Mouse (Mus musculus): ENCODE measurements at regions not wholly inside any gene's neighbourhood (a gene's known extent, or its start where the extent isn't known, plus 50 kb on each side); places are given as distances from the start of the nearest gene placed in this dataset.

- DNase-seq (ENCODE audit: low spot score in 2 of 2), result no peak
Measured at GRCm38 (mm10) chr17:44336842-44337241, 148.5 kb downstream of the Clic5 start.

- DNase-seq (ENCODE audit: low spot score in 2 of 2), result no peak
Measured at GRCm38 (mm10) chr17:44337253-44337652, 148.9 kb downstream of the Clic5 start.

DNA sequence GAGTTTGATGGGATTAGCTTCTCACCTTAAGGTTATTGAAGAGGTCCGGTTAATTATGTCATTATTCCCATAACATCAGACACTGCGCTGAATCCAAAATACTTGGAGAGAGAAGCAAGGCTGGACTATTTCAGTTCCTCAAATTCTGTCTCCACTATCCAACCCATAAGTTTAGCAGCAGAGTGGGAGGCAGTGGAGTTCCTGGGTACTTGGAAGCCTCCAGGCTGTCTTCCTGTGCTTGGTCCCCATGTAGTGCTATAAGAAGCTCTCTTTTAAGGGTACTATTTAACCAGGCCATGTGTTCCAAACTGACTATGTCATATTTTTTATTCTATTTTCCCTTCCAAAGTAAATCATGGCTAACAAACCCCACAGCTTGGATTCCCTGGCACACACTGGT lies 156.2 kb downstream of the Clic5 start:
- no peak for DNase-seq (ENCODE audit: low spot score in 2 of 2)

DNA sequence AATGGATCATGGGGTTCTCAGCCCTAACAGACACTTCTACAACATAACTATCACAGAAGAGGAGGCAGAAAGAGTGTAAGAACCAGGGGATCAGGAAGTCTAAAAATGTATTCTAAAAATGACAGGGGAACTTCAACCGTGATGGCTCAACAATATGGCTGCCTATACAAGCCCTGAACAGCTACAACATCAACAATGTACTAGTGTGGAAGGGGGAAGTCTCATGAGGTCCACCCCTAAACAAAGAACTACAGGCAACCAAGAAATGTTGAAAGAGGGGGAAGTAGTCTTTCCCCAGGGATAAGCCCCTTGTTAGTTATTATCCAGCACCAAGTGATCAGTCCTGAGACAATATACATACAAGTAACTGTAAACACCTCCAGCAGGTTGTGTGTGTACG lies 157.0 kb downstream of the Clic5 start:
- DNase-seq (ENCODE audit: low spot score in 2 of 2), result no peak

- no peak for DNase-seq (ENCODE audit: low spot score in 2 of 2)
Measured at GRCm38 (mm10) chr17:44350201-44350948, 162.0 kb downstream of the Clic5 start.

GRCm38 (mm10) chr17:44350949-44351244 lies 162.5 kb downstream of the Clic5 start:
- no peak for DNase-seq (ENCODE audit: low spot score in 2 of 2)

DNA sequence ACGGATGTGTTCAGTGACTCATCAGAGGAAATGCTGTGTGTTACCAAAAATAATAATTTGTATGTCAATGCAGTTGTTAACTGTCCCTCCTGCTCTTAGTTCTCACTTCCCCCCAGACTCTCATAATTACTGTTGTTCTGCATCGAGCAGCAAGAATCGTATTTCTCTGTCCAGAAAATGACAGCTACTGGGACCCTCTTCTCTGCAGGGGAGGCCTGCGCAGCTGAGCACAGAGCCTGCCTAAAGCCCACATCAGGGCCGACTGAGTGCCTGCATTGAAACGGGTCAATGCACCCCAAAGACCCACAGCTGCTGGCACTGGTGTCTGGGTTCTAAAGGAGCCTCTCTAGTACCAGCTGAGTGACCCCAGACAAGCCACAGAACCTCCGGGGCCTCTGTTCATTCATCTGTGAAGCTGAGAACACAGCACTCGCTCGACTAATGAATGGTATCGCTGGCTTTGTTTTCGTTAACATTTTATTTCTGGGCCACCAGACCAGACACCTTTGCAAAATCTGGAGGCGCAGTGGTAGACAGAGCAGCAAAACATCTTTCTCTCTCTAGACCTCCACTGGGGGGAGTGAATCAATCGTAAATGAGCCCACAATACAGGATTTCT lies 163.2 kb downstream of the Clic5 start:
- peak; percentile 28 to 36 for DNase-seq (ENCODE audit: low spot score in 2 of 2)

DNA sequence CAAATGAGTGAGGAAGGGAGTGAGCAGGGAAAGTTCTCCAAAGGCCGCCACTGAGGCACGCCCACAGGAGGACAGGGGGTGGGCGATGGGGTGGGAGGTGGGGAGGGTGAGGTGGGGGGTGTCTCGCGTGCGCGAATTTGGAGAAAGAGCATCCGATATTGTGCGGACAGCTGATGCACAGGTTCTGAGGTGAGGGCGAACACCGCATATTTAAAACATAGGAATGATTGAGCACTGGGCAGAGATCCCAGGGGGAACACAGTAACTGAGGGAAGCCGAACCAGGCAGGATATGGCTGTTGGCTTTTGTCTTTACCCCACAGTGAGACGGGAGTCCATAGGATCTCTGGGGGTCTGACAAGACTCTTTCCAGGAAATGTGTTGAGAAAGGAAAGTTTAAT lies 163.8 kb downstream of the Clic5 start:
- no peak for DNase-seq (ENCODE audit: low spot score in 2 of 2)

- DNase-seq (ENCODE audit: low spot score in 2 of 2), result no peak
Measured at GRCm38 (mm10) chr17:44363111-44363510, 174.7 kb downstream of the Clic5 start.

- peak in 1 of 2 experiments; percentile 3 for DNase-seq (ENCODE audit: low spot score in 2 of 2)
Measured at GRCm38 (mm10) chr17:44364494-44364893, 176.1 kb downstream of the Clic5 start.

GRCm38 (mm10) chr17:44366438-44366837 lies 178.1 kb downstream of the Clic5 start:
- DNase-seq (ENCODE audit: low spot score in 2 of 2), result no peak

DNA sequence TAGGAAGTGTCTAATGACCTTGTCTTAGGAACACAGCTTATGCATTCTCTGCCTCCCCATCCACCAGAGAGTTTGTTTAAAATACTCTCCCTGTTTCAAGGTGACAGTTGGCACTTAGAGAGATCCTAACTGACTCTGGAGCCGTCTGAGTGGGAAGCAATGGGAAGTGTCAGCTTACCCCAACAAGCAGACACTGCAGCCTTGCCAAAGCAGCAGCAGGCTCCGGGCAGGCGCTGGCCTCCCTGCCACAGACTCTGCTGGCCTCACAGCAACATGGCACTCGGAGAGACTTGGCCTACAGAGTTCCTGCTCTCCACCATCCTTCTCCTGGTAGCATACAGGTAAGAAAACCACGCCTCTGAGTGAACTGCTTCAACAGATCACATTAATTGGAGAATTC lies 179.2 kb downstream of the Clic5 start:
- DNase-seq (ENCODE audit: low spot score in 2 of 2), result no peak

GRCm38 (mm10) chr17:44370966-44371465 lies 182.6 kb downstream of the Clic5 start:
- DNase-seq (ENCODE audit: low spot score in 2 of 2), result no peak

- no peak for DNase-seq (ENCODE audit: low spot score in 2 of 2)
Measured at GRCm38 (mm10) chr17:44371620-44372019, 183.2 kb downstream of the Clic5 start.

DNA sequence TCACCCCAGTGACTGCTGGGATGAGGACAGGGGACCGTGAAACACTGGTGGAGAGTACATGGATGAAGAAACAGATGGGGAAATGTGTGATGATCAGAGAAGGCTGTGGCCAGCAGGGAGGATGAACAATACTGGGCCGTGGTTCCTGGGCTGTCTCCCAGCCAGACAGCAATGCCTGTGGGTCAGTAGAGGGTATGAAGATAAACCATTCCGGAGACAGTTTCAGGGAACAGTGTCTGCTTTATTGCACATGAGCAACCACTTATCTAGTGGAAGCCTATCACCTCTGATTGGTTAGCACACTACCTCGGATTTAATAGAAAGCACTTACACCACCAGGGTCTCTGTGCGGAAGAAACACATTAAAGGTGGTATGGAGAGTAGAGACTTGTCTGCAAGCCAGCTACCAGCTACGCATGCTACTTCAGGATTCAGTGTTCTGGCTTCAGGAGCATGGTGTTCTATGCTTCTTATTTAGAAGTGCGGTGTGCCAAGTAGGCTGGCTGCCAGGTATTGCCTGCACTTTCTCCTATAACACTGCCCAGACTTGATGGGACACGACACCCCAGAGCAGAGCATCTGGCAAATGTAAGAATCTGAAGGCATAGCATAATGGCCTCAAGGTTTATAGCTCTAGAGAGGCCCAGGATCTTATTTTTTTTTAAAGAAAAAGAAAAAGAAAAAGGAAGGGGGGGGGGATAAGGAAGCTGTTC lies 185.5 kb downstream of the Clic5 start:
- DNase-seq (ENCODE audit: low spot score in 2 of 2), result no peak

- DNase-seq (ENCODE audit: low spot score in 2 of 2), result no peak
Measured at GRCm38 (mm10) chr17:44378391-44378790, 190.0 kb downstream of the Clic5 start.

DNA sequence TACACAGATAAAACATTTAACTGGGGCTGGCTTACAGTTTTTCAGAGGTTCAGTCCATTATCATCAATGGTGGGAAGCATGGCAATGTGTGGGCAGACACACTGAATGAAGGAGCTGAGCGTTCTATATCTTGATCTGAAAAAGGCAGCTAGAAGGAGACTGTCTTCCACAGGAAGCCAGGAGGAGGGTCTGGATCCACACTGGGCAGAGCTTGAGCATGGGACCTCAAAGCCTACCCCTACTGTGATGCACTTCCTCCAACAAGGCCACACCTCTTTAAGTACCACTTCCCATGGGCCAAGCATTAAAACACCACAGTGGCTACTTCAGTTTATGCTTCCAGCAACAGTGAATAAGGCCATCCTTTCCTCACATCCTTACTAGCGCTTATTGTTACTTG lies 200.5 kb downstream of the Clic5 start:
- no peak for DNase-seq (ENCODE audit: low spot score in 2 of 2)

DNA sequence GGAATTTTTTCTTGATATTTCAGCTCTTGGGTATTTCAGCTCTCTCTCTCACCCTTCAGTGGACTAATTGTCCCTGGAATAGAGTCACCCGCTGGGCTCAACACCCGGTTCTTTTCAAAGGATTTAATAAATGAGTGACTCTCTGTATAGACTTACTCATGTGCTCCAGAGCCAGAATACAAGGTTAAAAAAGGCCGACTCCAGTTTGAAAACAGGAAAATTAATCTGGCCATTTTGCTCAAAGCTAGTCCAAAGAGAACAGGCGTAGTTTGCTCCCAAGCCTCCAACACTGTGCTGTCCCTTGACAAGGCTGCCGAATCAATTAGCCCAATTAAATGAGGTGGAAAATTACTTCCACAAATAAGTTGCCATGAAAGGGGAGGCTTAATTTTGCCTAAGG lies 209.4 kb downstream of the Clic5 start:
- DNase-seq (ENCODE audit: low spot score in 2 of 2), result no peak

- no peak for DNase-seq (ENCODE audit: low spot score in 2 of 2)
Measured at GRCm38 (mm10) chr17:44398231-44398630, 209.8 kb downstream of the Clic5 start.

DNA sequence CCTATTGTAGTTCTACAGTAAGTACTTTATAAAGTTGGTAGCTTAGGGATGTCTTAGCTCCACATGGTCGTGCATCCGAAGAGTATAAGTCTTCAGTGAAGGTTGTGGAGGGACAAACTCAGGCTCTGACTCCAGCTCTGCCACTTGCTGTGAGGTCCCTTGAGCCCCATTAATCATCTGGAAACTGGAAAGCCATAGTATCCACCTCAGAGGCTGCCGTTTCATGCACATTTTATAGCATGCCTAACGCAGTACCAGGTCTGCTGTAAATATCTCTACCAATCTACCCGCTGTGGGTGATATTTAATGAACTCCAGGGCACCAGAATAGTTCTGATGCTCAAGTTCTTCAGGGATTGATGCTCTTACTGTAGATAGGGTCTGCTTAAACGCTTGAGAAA lies 216.5 kb downstream of the Clic5 start:
- no peak for DNase-seq (ENCODE audit: low spot score in 2 of 2)

- DNase-seq (ENCODE audit: low spot score in 2 of 2), result no peak
Measured at GRCm38 (mm10) chr17:44410961-44411360, 222.6 kb downstream of the Clic5 start.

DNA sequence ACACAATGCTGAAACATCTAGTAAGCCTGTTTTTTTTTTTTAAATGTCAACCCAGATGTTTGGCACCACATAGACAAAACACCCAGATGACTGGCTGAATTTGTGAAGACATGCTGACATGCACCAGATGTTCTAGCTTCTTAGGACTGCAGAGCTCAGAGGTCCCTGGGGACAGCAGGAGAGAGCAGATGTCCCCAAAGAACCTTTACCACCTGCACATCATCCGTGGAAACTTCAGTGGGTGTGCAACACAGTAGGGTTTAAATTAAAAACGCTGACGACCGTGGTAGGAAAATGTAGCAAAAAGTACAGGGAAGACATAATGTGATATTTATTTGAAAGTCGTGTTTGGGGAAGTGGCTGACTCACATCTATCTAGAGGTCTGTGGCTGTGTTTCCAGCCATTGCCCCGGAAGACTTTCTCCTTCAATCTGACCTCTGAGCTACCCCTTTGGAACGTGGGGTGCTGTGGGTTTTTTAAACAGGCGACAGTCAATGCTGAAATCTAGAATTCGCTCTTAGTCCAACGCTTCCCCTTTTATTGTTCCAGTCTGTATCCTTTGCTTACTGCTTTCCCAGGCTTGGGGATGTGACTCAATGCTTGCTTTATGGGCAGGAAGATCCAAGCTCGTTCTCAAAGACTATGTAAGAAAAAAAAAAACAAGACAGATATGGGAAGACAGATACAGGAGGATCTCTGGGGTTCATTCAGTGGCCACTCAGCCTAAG lies 230.5 kb downstream of the Clic5 start:
- peak; percentile 9 to 14 for DNase-seq (ENCODE audit: low spot score in 2 of 2)
